Mouse (Mus musculus) MEL-GATA-1-ER (cell line): ENCODE data around the gene Mblac2.
"Not testable (repeated sequence)": the region's sequence is repeated elsewhere in the genome, so short reads cannot be mapped to it uniquely, and the experiment has no call there.

Experiments used
- DNase-seq: peaks from one replicate; pipeline ENCODE4 v3.0.0-alpha.2; 2012; ENCODE audit warnings: low read depth; ENCODE audit errors: extremely low read depth

Gene Mblac2

GRCm38 (mm10) chr13:81710775-81711545 is at the start of gene Mblac2, which contains the start of gene Polr3g:
TSS of gene Mblac2 (plus strand) at chr13:81711341.
TSS of gene Polr3g (minus strand) at chr13:81711013.
- peak; percentile 85 for DNase-seq

- no peak for DNase-seq
Observed at GRCm38 (mm10) chr13:81663566-81664330, 47.4 kb upstream of the Mblac2 start.

GRCm38 (mm10) chr13:81664331-81664698 is 46.8 kb upstream of the Mblac2 start:
- DNase-seq, result no peak

- DNase-seq, result no peak
Observed at GRCm38 (mm10) chr13:81667713-81668112, 43.4 kb upstream of the Mblac2 start.

GRCm38 (mm10) chr13:81675333-81675732 is 35.8 kb upstream of the Mblac2 start:
- DNase-seq, result no peak

GRCm38 (mm10) chr13:81683107-81683506 is 28.0 kb upstream of the Mblac2 start:
- DNase-seq, result no peak

- no peak for DNase-seq
Observed at GRCm38 (mm10) chr13:81684258-81684657, 26.9 kb upstream of the Mblac2 start.

- DNase-seq, result no peak
Observed at GRCm38 (mm10) chr13:81684884-81685283, 26.3 kb upstream of the Mblac2 start.

GRCm38 (mm10) chr13:81689587-81689986 is 21.6 kb upstream of the Mblac2 start:
- DNase-seq, result no peak

- peak; percentile 57 for DNase-seq
Observed at GRCm38 (mm10) chr13:81690477-81690876, 20.7 kb upstream of the Mblac2 start.

GRCm38 (mm10) chr13:81691606-81692005 is 19.5 kb upstream of the Mblac2 start:
- DNase-seq, result peak; percentile 75

- DNase-seq, result no peak
Observed at GRCm38 (mm10) chr13:81694446-81694845, 16.7 kb upstream of the Mblac2 start.

- no peak for DNase-seq
Observed at GRCm38 (mm10) chr13:81703148-81703547, 8.0 kb upstream of the Mblac2 start.

- DNase-seq, result no peak
Observed at GRCm38 (mm10) chr13:81703621-81704020, 7.5 kb upstream of the Mblac2 start.

GRCm38 (mm10) chr13:81706311-81706710 is 4.8 kb upstream of the Mblac2 start:
- DNase-seq, result no peak

- DNase-seq, result no peak
Observed at GRCm38 (mm10) chr13:81709805-81710204, 1.3 kb upstream of the Mblac2 start.

- DNase-seq, result peak; percentile 68
Observed at GRCm38 (mm10) chr13:81710266-81710665, 875 bp upstream of the Mblac2 start.

- DNase-seq, result no peak
Observed at GRCm38 (mm10) chr13:81711546-81712371, 618 bp downstream of the Mblac2 start.

- DNase-seq, result peak; percentile 32
Observed at GRCm38 (mm10) chr13:81713896-81714295, 2.8 kb downstream of the Mblac2 start.

- DNase-seq, result not testable (repeated sequence)
Observed at GRCm38 (mm10) chr13:81728141-81728540, 17.0 kb downstream of the Mblac2 start.

- no peak for DNase-seq
Observed at GRCm38 (mm10) chr13:81729102-81729501, 18.0 kb downstream of the Mblac2 start.

- DNase-seq, result no peak
Observed at GRCm38 (mm10) chr13:81730362-81730761, 19.2 kb downstream of the Mblac2 start.
